Mouse (Mus musculus) liver, adult 2 months (tissue): ENCODE results near the gene Olfr145.

ENCODE experiments used
- CTCF ChIP-seq: fragments of 200-500 bp; IDR thresholded peaks from 2 replicates; pipeline ENCODE4 v1.5.1; 2011; ENCODE audit warnings: low read depth, low read length, control low read depth
- POLR2A ChIP-seq: fragments of 200-500 bp; IDR thresholded peaks from 2 replicates; pipeline ENCODE4 v1.6.1; 2011; ENCODE audit warnings: low read length, control low read depth; ENCODE audit not compliant: insufficient read depth; ENCODE audit errors: extremely low read depth

GRCm38 (mm10) chr9:37870246-37870645, 26.3 kb upstream of the Olfr145 start:
- no peak for TF ChIP-seq CTCF
- no peak for TF ChIP-seq POLR2A
